Mouse (Mus musculus) midbrain, embryonic 16.5 days (tissue): ENCODE measurements around the gene Ndrg3. TPM values are rescaled to one million over a fixed set of nuclear protein-coding genes. Genes with fewer than 3 reads are reported as not detected.

Source experiments
- ATAC-seq: fragments of 200-750 bp; cut with Nextera tagmentation; 2 replicates; pipeline ENCODE4 v1.8.0; 2017; ENCODE audit warnings: moderate TSS enrichment
- H3K27ac ChIP-seq: fragments of 300-500 bp; sonication (generic); 2 replicates; pipeline ENCODE4 v1.5.1; 2014; ENCODE audit warnings: mild to moderate bottlenecking, low read length, mixed read lengths
- H3K27me3 ChIP-seq: fragments of 300-500 bp; sonication (generic); 2 replicates; pipeline ENCODE4 v1.6.1; 2014; ENCODE audit warnings: low read depth, low read length, mixed read lengths; ENCODE audit not compliant: control insufficient read depth, insufficient read depth
- H3K36me3 ChIP-seq: fragments of 300-500 bp; sonication (generic); 2 replicates; pipeline ENCODE4 v1.6.1; 2014; ENCODE audit warnings: mild to moderate bottlenecking, low read length, moderate library complexity, mixed read lengths; ENCODE audit not compliant: control insufficient read depth, insufficient read depth
- H3K4me1 ChIP-seq: fragments of 300-500 bp; sonication (generic); 2 replicates; pipeline ENCODE4 v1.6.1; 2014; ENCODE audit warnings: mild to moderate bottlenecking, low read length, mixed read lengths; ENCODE audit not compliant: control insufficient read depth, insufficient read depth
- H3K4me2 ChIP-seq: fragments of 300-500 bp; sonication (generic); 2 replicates; pipeline ENCODE4 v1.6.1; 2014; ENCODE audit warnings: mild to moderate bottlenecking, low read length, mixed read lengths
- H3K4me3 ChIP-seq: fragments of 300-500 bp; sonication (generic); 2 replicates; pipeline ENCODE4 v1.5.1; 2014; ENCODE audit warnings: low read depth, mild to moderate bottlenecking, low read length, moderate library complexity, mixed read lengths
- H3K9ac ChIP-seq: fragments of 300-500 bp; sonication (generic); 2 replicates; pipeline ENCODE4 v1.6.1; 2014; ENCODE audit warnings: low read depth, low read length, mixed read lengths
- H3K9me3 ChIP-seq: fragments of 300-500 bp; sonication (generic); replicated peaks from 2 replicates; pipeline ENCODE4 v1.6.1; 2014; ENCODE audit warnings: mild to moderate bottlenecking, low read length, mixed read lengths; ENCODE audit not compliant: control insufficient read depth, poor library complexity, severe bottlenecking
- WGBS: fragments of 180-500 bp; shearing (Covaris S2); extraction: QIAGEN DNeasy Blood & Tissue Kit; methylation state at CpG from one replicate; pipeline ENCODE4 v1.1.7; 2014; 5-methylcytosine and 5-hydroxymethylcytosine counted together
- polyA plus RNA-seq: library from polyadenylated mRNA; unstranded; fragments of >200 nt; fragmentation: Nextera tagmentation; extraction: Ambion mirVana; gene quantifications from 2 replicates; pipeline ENCODE4 v1.2.1, GENCODE M21; 2015

Gene Ndrg3
- polyA plus RNA-seq, result 135 and 155 TPM in 2 replicates

- Histone ChIP-seq H3K27ac (peak within 1 kb of the TSS; percentile 85), H3K36me3 (no peaks in the 10 kb centered on the region), H3K9me3 (no peaks in the 10 kb centered on the region), H3K4me2 (peak within 1 kb of the TSS; percentile 88), H3K27me3 (no peaks in the 10 kb centered on the region), H3K9ac (peak within 1 kb of the TSS; percentile 96), H3K4me1 (peaks cover 10% of the 10 kb centered on the region), H3K4me3 (peak within 1 kb of the TSS; percentile 92)
- WGBS, result under 1% methylated on average over 56 of the region's 66 CpGs
- ATAC-seq, result peak; percentile 97
Observed at GRCm38 (mm10) chr2:156991470-156992319, at the start of gene Ndrg3. Ndrg3 (minus strand) TSS chr2:156992056.

- Histone ChIP-seq H3K4me3 (no peak overlapping the region), H3K4me2 (no peak overlapping the region), H3K27me3 (no peaks in the 10 kb centered on the region), H3K9ac (no peak overlapping the region), H3K27ac (no peak overlapping the region), H3K36me3 (peaks cover 43% of the 10 kb centered on the region), H3K4me1 (no peaks in the 10 kb centered on the region), H3K9me3 (no peaks in the 10 kb centered on the region)
- 92% methylated on average over 7 of the region's 7 CpGs for WGBS
- ATAC-seq, result no peak
Observed at GRCm38 (mm10) chr2:157041421-157041820, 49.6 kb upstream of the Ndrg3 start.

- H3K4me3 ChIP-seq, result no peak overlapping the region
- H3K27ac ChIP-seq, result no peak overlapping the region
- no peak overlapping the region for H3K9ac ChIP-seq
- WGBS, result 82% methylated on average over 17 of the region's 17 CpGs
- no peaks in the 10 kb centered on the region for H3K27me3 ChIP-seq
- H3K36me3 ChIP-seq, result peaks cover 43% of the 10 kb centered on the region
- no peak overlapping the region for H3K4me2 ChIP-seq
- no peaks in the 10 kb centered on the region for H3K4me1 ChIP-seq
- ATAC-seq, result no peak
- H3K9me3 ChIP-seq, result no peaks in the 10 kb centered on the region
Observed at GRCm38 (mm10) chr2:157040649-157041046, 48.8 kb upstream of the Ndrg3 start.

- no peak overlapping the region for H3K4me2 ChIP-seq
- H3K27ac ChIP-seq, result no peak overlapping the region
- peaks cover 38% of the 10 kb centered on the region for H3K36me3 ChIP-seq
- 0 out of 2 replicates have a peak, but pooled peaks have one; percentile 30 for ATAC-seq
- WGBS, result 81% methylated on average over 50 of the region's 50 CpGs
- H3K9ac ChIP-seq, result no peak overlapping the region
- H3K9me3 ChIP-seq, result no peaks in the 10 kb centered on the region
- no peaks in the 10 kb centered on the region for H3K27me3 ChIP-seq
- H3K4me1 ChIP-seq, result no peaks in the 10 kb centered on the region
- H3K4me3 ChIP-seq, result no peak overlapping the region
Observed at GRCm38 (mm10) chr2:157039900-157040648, 48.2 kb upstream of the Ndrg3 start.

- Histone ChIP-seq H3K27ac (no peak overlapping the region), H3K4me3 (no peak overlapping the region), H3K9ac (no peak overlapping the region), H3K27me3 (no peaks in the 10 kb centered on the region), H3K4me2 (no peak overlapping the region), H3K9me3 (no peaks in the 10 kb centered on the region), H3K36me3 (peaks cover 37% of the 10 kb centered on the region), H3K4me1 (no peaks in the 10 kb centered on the region)
- 75% methylated on average over 9 of the region's 9 CpGs for WGBS
- no peak for ATAC-seq
Observed at GRCm38 (mm10) chr2:157037303-157037702, 45.4 kb upstream of the Ndrg3 start.

GRCm38 (mm10) chr2:157036400-157036799 lies 44.5 kb upstream of the Ndrg3 start:
- peaks cover 32% of the 10 kb centered on the region for H3K36me3 ChIP-seq
- no peaks in the 10 kb centered on the region for H3K27me3 ChIP-seq
- no peak for ATAC-seq

GRCm38 (mm10) chr2:157035371-157035770 lies 43.5 kb upstream of the Ndrg3 start:
- H3K4me3 ChIP-seq, result no peak overlapping the region
- H3K36me3 ChIP-seq, result peaks cover 34% of the 10 kb centered on the region
- ATAC-seq, result no peak
- no peaks in the 10 kb centered on the region for H3K27me3 ChIP-seq
- WGBS, result 91% methylated on average over 7 of the region's 7 CpGs
- no peak overlapping the region for H3K27ac ChIP-seq
- no peaks in the 10 kb centered on the region for H3K9me3 ChIP-seq
- no peak overlapping the region for H3K9ac ChIP-seq
- H3K4me1 ChIP-seq, result no peaks in the 10 kb centered on the region
- no peak overlapping the region for H3K4me2 ChIP-seq

More at GRCm38 (mm10) chr2:157036400-157036799, 44.5 kb upstream of the Ndrg3 start:
- no peak overlapping the region for H3K9ac ChIP-seq
- no peak overlapping the region for H3K4me3 ChIP-seq
- no peaks in the 10 kb centered on the region for H3K4me1 ChIP-seq
- no peak overlapping the region for H3K27ac ChIP-seq
- H3K4me2 ChIP-seq, result no peak overlapping the region
- 94% methylated on average over 8 of the region's 8 CpGs for WGBS
- no peaks in the 10 kb centered on the region for H3K9me3 ChIP-seq

GRCm38 (mm10) chr2:157030804-157031203 lies 38.9 kb upstream of the Ndrg3 start:
- WGBS, result 42% methylated on average over 9 of the region's 9 CpGs
- Histone ChIP-seq H3K27ac (no peak overlapping the region), H3K27me3 (no peaks in the 10 kb centered on the region), H3K4me2 (no peak overlapping the region), H3K9me3 (no peaks in the 10 kb centered on the region), H3K36me3 (peaks cover 57% of the 10 kb centered on the region), H3K4me1 (no peaks in the 10 kb centered on the region), H3K4me3 (no peak overlapping the region), H3K9ac (no peak overlapping the region)
- peak; percentile 32; the same call in 1 of the 2 replicates for ATAC-seq

GRCm38 (mm10) chr2:157028261-157028660 lies 36.4 kb upstream of the Ndrg3 start:
- no peak for ATAC-seq
- WGBS, result 89% methylated on average over 4 of the region's 4 CpGs
- H3K9me3 ChIP-seq, result no peaks in the 10 kb centered on the region
- H3K4me2 ChIP-seq, result no peak overlapping the region
- no peak overlapping the region for H3K9ac ChIP-seq
- peaks cover 79% of the 10 kb centered on the region for H3K36me3 ChIP-seq
- no peaks in the 10 kb centered on the region for H3K4me1 ChIP-seq
- H3K27ac ChIP-seq, result no peak overlapping the region
- H3K27me3 ChIP-seq, result no peaks in the 10 kb centered on the region
- H3K4me3 ChIP-seq, result no peak overlapping the region
